Mouse (Mus musculus): ENCODE results near the gene Macrod2.
A peak's percentile ranks its signal among the peaks of the same experiment; 100 is the strongest.

The Macrod2 gene

DNA sequence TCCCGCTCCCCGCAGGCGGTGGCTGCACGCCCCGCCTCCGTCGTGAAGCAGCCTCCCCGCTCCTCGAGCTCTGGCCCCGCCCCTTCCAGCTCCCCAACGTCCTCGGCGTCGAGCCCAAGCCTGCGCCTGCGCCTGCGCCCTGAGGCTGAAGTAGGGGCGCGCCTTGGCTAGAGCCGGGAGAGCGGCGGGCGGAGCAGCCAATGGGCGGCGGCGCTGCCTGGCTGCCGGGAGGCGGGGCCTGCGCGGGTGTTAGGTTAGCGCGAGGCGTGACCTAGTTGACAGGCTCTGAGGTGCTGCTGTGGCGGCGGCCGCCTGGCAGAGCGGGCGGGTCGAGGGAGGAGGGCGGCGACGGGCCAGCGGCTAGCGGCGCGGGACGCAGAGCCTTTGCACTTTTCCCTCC, at the start of gene Macrod2:
Gene Macrod2 (plus strand): TSS at position 131 of the 400 bp plus-strand sequence.
- DNase-seq (ENCODE audit: low read depth in 1 of 2, low spot score in 2 of 2), result peak; percentile 71 to 78

DNA sequence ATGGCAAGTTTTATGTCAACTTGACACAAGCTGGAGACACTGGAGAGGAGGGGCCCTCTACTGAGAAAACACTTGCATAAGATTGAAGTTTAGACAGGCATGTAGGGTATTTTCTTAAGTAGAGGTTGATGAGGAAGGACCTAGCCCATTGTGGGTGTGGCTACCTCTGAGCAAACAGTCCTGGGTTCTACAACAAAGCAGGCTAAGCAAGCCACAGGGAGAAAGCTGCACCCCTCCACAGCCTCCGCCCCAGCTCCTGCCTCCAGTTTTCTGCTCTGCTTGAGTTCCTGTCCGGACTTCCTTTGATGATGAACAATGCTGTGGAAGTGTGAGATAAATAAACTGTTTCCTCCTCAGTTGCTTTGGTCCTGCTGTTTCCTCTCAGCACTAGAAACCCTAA, 35.2 kb upstream of the Macrod2 start:
- no peak for DNase-seq (ENCODE audit: low read depth in 1 of 2, low spot score in 2 of 2)

DNA sequence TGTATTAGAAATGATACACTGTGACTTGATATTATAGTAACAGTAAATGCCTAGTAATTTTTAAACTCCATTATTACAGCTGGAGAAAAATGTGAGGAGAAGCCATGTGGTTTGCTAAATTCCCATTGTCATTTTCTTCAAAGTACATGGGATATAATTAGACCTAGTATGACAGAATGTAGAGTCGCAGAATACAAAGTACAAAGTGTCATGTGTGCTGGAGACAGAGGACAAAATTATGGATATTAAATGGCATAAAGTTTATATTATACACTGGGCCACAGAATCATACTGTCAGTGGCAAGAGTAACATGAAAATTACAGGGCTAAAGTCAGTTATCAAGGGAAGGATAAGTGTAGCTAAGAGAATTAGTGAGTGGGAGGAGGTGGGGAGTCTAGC, 30.3 kb upstream of the Macrod2 start:
- DNase-seq (ENCODE audit: low read depth in 1 of 2, low spot score in 2 of 2), result no peak

DNA sequence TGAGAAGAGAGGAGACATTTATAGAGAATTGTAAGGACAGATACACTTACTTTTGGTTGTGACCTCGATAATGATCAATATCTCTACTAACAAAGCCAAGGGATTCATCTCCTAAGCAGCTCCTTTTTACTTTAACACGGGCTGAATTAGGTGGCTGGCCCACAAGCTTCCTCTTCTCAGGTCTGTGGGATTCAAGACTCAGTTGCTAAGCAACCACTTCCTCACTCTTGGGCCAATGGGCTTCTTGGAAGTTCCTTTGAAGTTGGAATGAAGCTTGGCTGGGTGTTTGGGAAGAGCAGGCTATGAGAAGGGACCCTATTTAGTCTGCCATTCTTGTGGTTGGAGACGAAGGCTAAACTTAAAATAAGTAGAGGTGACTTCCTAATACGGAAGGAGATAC, 5.6 kb upstream of the Macrod2 start, which contains the start of gene Sel1l2:
Gene Sel1l2 (minus strand): TSS at position 182 of the 400 bp plus-strand sequence.
- DNase-seq (ENCODE audit: low read depth in 1 of 2, low spot score in 2 of 2), result no peak

DNA sequence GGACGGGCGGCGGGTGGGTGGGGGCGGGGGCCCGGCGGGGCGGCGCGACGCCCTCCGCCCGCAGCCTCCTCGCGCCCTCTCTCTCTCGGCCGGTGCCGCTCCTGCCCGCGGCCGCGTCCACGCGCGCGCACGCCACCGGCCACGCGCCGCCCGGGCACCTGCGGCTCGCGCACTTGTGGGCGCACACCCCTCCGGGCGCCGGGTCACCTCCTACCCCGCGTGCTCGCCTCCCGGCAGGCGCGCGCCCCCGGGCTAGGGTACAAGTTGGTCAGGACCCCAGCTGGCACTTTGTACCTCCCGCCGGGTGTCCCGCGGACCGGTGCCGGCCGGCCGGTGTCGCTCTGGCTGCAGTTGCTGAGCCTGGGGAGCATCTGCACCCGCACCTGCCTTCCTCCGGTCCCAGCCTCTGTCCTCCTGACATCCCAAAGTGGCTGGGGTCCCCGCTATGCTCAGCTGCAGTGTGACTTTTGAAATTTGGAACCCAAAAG, 679 bp downstream of the Macrod2 start:
- no peak for DNase-seq (ENCODE audit: low read depth in 1 of 2, low spot score in 2 of 2)

DNA sequence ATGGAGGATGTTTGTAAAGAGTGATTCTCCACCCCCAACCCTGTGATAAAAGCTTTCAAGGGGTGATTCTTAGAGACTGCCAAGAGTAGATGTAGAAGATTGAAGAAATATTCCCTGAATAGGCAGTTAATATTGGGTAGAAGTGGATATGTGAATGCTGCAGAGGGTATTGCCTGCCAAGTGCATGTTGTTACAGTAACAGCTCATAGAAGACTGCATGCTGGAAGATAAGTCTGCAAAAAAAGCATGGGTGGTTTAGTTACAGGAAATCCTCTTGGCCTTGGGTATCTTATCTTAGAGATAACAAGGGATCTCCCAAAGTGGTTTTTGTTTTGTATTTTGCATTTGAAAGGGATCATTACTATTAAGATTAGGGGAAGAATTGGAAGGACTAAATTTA, 30.7 kb downstream of the Macrod2 start:
- DNase-seq (ENCODE audit: low read depth in 1 of 2, low spot score in 2 of 2), result no peak

DNA sequence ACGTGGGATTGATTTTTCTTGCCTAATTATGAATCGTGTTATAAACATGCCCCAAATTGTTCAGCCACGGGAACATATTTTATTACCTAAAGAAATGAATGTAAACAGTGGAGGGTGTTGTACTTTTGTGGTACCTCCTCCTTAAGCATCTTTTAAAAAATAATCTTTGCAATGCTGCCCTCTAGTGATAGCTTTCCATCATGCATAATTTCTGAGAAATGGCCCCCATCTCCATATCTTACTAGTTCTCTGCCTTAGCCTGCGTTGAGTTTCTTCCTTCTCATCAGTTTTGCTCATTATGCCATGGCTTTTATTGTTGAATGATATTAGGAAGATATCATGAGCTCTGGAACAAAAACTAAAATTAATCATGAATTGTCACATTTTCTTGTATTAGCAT, 32.2 kb downstream of the Macrod2 start:
- no peak for DNase-seq (ENCODE audit: low read depth in 1 of 2, low spot score in 2 of 2)

DNA sequence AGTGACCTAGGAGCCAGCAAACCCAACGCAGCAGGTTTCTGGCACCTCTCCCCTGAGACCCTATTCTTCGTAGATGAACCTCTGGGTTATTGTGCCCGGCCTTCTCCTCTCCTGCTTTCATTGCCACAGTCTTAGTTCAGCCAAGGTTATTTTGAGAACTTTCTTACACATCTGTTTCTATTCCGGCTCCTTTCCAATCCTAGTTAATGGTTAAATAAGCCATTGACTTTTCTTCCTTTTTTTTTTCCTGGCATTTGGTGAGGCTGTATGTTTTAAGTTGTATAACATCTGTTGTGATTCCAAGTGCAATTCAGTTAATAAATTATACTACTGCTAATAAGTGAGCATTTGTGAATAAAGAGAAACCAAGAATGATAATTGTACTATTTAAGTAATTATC, 44.0 kb downstream of the Macrod2 start:
- no peak for DNase-seq (ENCODE audit: low read depth in 1 of 2, low spot score in 2 of 2)

DNA sequence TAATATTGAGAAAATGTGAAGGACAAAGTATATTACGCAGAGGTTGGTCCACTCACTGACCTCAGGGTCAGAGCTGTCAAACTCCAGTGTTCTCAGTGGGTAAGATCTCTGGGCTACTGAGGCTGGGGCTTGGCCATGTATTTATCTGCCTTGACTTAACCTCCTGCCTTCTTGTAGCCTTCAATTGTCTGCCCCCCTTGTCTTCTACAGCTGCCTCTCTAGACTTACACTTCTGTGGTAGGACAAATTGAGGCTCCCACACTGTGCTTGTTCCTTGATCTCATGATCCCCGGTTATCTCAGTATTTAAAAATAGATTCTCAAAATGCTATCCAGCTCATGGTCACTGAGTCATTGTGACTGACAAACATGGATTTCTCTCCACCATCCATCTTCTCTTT, 53.5 kb downstream of the Macrod2 start:
- DNase-seq (ENCODE audit: low read depth in 1 of 2, low spot score in 2 of 2), result no peak

DNA sequence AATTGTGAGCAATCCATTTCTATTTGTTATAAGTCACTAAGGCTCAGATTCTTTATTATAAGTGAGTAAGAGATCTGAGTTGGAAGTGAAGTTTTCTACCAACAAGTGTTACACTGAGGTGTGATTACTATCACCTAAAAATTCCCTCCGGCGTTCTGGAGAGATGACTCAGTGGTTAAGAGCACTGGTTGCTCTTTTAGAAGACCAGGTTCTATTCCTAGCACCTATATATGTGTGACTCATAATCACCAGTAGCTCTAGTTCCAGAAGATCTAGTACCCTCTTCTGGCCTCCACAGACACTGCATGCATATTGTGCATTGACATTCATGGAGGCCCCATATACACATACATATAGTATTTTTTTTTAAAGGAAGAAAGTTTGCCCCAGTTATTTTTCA, 80.7 kb downstream of the Macrod2 start:
- DNase-seq (ENCODE audit: low read depth in 1 of 2, low spot score in 2 of 2), result no peak

DNA sequence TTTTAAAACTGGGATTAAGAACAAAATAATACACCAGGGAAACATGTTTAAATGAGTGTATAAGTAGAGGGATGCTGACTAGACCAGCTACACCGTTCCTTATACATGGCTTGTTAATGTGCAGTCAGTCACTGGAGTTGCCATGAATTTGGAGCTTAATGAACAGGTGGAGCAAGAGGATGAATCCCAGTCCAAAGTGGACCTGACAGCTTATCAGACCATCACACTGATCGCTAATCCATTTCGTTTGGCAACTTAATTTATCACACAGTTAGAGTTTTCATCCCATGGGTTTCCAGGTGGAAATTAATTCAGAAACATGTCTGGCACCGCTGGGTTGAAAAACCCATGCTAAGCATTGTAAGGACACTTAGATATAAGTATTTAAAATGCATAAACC, 81.8 kb downstream of the Macrod2 start:
- DNase-seq (ENCODE audit: low read depth in 1 of 2, low spot score in 2 of 2), result no peak

DNA sequence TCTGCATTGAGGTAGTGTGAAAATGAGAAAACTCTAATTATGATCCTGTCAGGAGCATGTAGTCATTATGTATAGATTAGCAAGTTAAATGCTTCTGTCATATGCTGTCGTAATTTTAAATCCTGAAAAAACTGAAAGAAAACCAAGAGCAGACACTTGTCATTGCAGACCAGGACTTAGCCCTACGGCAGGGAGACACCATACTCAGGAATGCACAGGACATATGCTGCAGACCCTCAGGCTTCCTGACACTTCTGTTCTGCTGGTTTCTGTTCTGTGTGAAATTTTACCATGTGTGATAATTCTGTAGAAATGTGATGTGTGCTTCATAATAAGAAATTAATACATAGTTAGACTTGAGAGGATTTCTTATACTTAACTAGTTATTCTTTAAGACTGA, 87.5 kb downstream of the Macrod2 start:
- DNase-seq (ENCODE audit: low read depth in 1 of 2, low spot score in 2 of 2), result no peak

DNA sequence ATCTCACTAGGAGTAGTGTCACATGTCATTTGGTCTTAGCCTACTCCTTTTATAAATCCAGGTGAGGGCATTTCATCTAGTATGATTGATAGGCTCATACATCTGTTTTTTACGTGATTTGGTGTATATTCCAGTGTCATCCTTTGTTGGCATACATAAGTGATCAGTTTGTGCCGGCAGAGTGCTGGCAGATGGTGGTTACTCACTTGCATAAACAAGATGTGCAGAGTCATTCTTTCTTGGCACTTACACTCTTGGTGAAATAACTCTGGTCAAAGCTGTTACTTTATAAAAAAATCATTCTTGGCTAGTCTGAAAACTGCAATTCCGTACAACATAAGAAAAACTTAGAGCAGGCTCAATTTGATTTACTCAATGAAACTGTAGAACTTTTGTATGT, 102.6 kb downstream of the Macrod2 start:
- DNase-seq (ENCODE audit: low read depth in 1 of 2, low spot score in 2 of 2), result no peak

DNA sequence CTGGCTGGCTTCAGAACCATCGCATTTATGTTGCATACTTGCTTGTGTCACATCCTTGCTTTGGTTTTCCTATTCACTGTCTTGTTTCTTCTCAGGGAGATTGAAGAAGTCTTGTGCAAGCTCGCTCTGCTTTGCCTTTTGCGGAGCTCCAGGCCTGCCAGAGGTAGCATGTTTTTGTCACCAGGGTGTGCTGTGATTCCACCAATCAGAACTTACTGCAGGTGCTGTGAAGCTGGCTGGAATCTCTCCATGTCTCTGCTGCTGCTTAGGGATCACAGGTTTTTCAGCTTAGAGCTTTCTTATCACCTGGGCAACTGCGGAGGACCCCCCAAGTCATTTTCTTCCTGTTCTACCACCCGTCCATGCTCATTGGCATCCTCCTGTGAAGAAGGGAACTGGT, 105.8 kb downstream of the Macrod2 start:
- no peak for DNase-seq (ENCODE audit: low read depth in 1 of 2, low spot score in 2 of 2)

DNA sequence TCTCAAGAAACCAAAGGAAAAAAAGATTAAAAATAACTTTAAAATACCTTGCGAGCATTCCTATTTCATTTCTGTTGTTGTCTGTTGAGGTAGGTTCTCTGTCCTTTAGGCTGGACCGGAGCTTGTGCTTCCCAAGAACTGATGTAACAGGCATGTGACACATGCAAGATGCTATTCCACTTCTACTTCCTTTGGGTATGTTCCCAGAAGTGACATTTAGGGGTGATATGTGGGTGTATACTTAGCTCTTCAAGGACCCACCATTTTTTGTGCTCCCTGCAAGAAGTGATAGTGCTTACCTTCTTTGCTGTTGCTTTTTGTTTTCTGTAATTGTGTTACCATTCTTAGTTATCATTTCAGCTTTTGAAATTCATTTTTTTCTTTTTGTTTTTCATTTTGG, 126.4 kb downstream of the Macrod2 start:
- no peak for DNase-seq (ENCODE audit: low read depth in 1 of 2, low spot score in 2 of 2)

DNA sequence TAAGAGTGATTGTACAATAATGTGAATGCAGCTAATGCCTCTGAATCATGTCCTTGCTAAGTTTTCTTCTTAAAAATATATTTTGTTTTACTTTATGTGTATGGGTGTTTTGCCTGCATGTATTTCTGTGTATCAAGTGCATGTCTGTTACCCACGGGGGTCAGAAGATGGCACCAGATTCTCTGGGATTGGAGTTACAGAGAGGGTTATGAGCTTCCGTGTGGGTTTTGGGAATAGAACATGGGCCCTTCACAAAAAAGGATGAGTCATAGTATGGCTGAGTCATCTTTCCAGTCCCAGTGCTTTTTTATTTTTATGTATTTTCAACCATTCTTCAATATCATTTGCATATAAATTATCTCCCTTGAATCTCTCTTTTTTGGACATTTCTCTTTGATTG, 135.1 kb downstream of the Macrod2 start:
- no peak for DNase-seq (ENCODE audit: low read depth in 1 of 2, low spot score in 2 of 2)

DNA sequence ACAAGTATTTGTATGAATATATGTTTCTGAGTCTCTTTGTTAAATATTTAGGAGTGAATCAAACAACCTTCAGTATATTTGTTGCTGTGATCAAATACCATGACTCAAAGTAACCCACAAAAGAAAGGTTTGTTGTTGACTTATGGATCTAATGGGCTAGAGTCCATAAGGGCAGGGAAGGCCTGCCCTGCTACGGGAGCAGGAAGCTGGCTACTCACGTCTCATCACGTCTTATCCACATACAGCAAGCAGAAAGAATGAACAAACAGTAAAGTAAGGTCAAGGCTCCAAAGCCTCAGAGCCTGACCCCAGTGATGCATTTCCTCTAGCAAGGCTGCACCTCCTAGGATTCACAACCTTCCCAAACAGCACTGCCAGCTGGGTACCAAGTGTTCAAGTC, 136.9 kb downstream of the Macrod2 start:
- no peak for DNase-seq (ENCODE audit: low read depth in 1 of 2, low spot score in 2 of 2)

DNA sequence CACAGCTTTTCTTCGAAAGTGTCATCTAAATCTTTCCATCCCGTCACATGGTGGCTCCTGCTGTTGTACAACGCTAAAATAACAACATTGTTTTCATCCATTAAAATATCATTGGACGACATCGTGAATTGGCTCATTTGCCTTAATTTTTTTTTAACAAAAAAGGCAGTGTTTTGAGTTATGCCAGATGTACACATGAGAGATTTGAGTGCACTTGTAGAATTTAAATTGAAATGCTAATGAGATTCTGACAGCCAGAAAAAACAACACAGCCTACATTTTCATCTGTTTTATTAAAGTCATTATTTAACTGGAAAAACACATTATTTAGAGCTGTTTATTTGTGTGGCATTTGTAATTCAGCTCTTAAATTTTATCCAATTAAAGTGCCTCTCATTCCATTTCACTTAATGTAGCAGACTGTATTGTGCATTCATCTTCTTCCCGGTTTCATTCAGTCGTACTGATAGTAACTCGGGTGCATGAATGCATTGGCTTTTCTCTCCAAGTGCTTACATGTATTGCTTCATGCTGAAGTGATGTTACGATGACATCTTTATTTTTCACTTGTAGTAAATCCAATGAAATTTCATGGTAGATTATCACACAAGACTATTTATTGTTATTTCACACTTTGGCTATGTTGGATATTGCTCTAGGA, 137.9 kb downstream of the Macrod2 start:
- DNase-seq (ENCODE audit: low read depth in 1 of 2, low spot score in 2 of 2), result no peak

DNA sequence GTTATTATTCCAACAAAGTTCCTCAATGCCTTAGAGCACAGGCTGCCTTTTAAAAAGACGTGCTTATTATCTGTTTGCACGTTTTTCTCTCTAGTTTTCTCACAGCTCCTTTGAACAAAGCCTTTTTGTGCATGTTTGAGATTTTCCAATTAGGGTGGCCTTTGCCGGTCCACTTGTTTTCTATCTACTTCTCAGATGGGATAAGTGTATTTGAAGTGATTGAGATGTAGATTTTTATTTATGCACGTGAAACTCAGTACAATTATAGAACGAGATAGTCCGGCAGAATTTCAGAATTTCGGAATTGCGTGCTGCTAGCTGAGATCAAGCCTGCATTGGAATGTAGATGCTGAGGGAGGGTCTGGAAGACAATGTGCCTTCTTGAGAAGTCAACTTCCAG, 138.5 kb downstream of the Macrod2 start:
- no peak for DNase-seq (ENCODE audit: low read depth in 1 of 2, low spot score in 2 of 2)

DNA sequence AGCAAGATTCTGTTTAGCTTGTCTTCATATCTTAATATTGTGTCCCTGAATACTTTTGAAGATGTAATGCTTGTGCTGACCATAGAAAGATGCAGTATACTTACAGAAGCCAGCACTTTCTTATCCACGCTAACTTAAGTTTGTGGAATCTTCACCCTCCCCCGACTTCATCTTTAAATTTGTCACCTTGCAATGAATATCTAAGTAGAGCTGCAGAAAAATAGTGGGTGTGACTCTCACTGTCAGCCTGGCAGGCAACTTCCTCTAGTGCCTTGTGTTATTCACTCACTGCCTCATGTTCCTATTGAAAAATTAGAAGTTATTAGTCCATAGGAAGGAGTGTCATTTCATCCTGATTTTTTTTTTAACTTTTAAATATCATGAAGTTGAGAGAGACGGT, 139.5 kb downstream of the Macrod2 start:
- no peak for DNase-seq (ENCODE audit: low read depth in 1 of 2, low spot score in 2 of 2)

DNA sequence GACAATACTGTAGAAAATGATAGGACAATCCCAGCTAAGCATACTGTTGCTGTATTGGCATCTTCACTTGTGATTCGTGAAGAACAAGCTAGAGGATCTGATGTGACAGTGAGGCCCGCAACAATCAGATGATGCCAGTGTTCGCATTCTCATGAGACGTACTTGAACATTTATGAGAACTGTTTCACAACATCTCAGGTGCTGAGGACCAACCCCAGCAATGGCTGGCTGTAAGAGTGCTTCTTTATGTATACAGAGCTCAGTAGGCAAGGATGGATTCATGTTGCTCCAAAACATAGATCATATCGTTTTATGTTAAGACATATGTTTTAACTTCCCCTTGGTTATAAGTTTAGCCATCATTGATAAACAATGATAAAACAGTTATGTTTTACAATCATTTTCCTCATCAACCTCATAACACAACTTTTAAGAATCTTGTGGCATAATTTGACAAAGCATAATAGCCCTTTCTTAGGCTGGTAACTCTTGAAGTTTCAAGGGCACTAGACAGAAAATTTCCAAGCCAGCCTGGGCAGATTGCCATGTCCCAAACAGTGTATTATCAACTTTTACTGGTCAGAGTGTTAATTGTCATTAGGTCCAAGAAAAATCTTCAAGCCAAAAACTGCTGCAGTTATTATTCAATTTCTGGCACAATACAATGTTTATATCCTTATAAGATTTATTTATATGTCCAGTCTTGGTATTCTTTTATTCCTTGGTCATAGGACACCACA, 140.9 kb downstream of the Macrod2 start:
- no peak for DNase-seq (ENCODE audit: low read depth in 1 of 2, low spot score in 2 of 2)

DNA sequence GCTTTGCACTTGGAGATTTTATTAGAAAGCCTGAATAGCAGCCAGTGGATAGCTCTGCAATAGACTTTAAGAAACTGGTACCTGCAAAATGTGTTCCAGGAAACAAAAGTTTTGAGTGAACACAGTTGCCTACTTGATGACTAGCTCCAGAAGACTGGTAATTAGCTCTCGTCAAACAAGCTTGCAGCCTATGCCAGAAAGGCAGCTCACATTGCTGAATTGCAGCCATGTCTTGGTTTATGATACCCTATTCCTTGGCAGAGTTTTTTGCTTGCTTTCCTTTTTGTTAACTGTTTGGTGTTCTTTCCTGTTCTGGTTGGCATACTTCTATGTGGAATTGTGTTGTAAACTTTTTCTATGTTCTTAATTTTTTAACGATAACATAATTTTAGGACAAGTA, 154.2 kb downstream of the Macrod2 start:
- DNase-seq (ENCODE audit: low read depth in 1 of 2, low spot score in 2 of 2), result no peak

DNA sequence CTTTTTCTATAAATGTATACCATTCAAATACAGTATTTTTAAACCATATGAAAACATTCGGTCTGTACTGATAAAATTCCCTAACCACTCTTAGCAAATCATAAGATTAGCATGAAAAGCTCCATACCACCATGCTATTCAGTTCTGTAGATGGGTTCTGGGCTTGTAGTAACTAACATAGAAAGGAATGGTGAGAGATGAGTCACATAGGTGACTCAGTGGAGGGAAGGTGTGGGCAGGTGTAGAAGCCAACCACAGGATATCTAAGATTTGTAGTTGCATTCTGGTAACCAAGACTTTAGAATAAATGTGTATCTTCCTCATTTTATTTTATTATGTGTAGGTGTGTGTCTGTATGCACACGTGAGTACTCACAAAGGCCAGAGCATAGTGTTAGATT, 166.3 kb downstream of the Macrod2 start:
- DNase-seq (ENCODE audit: low read depth in 1 of 2, low spot score in 2 of 2), result no peak

Measured in monocyte, adult 2 months (primary cell).